Mouse (Mus musculus): Measurements from ENCODE around the gene Itpr2. TPM values are rescaled to one million over a fixed set of nuclear protein-coding genes. Genes with fewer than 3 reads are reported as not detected.

The Itpr2 gene
- polyA plus RNA-seq, 1 experiment from 2014 or later = 5.3 TPM

DNA sequence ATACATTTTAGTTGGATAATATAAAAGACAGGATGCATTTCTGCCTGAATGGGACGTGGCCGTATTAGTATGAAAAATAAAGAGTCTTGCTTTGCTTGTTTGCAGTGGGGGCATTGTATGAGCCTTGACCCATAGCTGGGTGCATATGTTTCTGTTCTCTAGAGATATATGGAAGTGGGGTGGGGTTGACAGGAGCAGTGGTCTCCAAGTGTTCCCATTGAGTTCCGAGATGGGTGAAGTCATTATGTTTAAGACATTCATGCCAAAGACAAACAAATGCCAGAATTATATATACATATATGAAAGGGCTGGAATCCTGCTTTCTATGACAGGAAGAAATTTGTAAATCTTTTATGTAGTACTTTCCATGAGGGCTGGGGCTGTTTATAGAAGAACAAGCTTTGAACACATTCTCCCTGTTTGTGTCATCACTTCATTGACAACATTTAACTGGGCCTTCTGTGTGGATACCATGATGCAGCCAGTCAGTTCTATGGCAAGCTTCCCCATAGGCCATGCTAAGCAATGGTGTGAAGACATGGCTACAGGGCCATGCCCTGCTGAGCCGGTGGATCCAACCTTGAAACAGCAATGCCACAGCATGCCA is 327.3 kb downstream of the Itpr2 start:
- H3K27ac ChIP-seq (ENCODE audit: low read depth, low read length) = no peak overlapping the region
- no peaks in the 10 kb centered on the region for H3K4me1 ChIP-seq (replicated peaks; ENCODE audit: control insufficient read depth, insufficient read depth, low read length)
- H3K9me3 ChIP-seq (ENCODE audit: control insufficient read depth, low read length) = no peaks in the 10 kb centered on the region
- H3K9ac ChIP-seq (ENCODE audit: low read depth, low read length) = no peak overlapping the region
- H3K4me3 ChIP-seq (ENCODE audit: low read depth, low read length) = no peak overlapping the region
- DNase-seq (ENCODE audit: low spot score) = no peak
- H3K27me3 ChIP-seq (replicated peaks; ENCODE audit: control insufficient read depth, insufficient read depth, low read length) = no peaks in the 10 kb centered on the region
- WGBS = 89% methylated on average over 4 of the region's 4 CpGs
- no peaks in the 10 kb centered on the region for H3K36me3 ChIP-seq (ENCODE audit: control insufficient read depth, insufficient read depth, low read length)
- no peak for ATAC-seq (replicated peaks; ENCODE audit: low FRiP score)
- H3K4me2 ChIP-seq = no peak overlapping the region

DNA sequence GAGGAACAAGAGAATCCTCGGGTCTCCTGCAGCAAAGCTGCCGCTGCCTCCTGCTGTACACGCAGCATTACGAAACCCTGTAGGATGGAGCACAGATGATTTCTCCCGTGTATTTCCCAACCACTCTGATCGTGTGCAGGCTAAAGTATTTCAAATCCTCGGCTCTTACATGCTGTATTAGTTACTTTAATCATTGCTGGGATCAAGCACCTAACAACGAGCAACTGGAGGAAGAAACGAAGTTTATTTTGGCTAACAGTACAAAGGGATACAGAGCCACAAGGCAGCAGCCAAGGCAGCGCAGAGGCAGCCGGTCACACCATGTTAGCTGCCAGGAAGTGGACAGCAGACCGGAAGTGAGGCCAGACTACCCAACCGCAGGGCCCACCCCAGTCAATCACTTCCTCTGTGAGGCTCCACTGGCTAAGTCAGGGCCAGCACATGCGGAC is 331.4 kb downstream of the Itpr2 start:
- no peak; the same call in 1 of the 2 replicates for ATAC-seq (replicated peaks; ENCODE audit: low FRiP score)
- no peaks in the 10 kb centered on the region for H3K9me3 ChIP-seq (ENCODE audit: control insufficient read depth, low read length)
- no peaks in the 10 kb centered on the region for H3K27me3 ChIP-seq (replicated peaks; ENCODE audit: control insufficient read depth, insufficient read depth, low read length)
- no peak overlapping the region for H3K9ac ChIP-seq (ENCODE audit: low read depth, low read length)
- H3K4me2 ChIP-seq = peak overlapping the region; percentile 22
- H3K36me3 ChIP-seq (ENCODE audit: control insufficient read depth, insufficient read depth, low read length) = no peaks in the 10 kb centered on the region
- H3K27ac ChIP-seq (ENCODE audit: low read depth, low read length) = no peak overlapping the region
- H3K4me1 ChIP-seq (replicated peaks; ENCODE audit: control insufficient read depth, insufficient read depth, low read length) = no peaks in the 10 kb centered on the region
- DNase-seq (ENCODE audit: low spot score) = no peak
- WGBS = 48% methylated on average over 14 of the region's 14 CpGs
- no peak overlapping the region for H3K4me3 ChIP-seq (ENCODE audit: low read depth, low read length)

DNA sequence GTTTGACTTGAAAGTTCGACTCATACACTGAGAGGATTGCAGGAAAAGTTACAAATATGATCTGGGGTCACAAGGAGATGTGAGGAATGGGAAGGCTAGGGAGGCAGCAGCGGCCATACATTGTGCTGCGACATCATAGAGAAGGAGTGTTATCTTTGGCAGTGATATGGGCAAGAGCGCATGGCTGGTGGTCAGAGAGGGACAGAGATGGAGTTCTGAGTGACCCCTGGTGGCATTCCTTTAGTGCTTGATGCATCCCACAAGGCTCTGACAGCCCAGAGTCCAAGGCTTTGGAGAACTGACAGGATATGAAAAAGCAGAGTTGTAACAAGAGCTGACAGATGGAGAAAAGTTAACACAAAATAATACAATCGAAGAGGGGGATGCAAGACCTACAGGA is 334.8 kb downstream of the Itpr2 start:
- Histone ChIP-seq H3K4me3 (ENCODE audit: low read depth, low read length) (no peak overlapping the region), H3K9me3 (ENCODE audit: control insufficient read depth, low read length) (no peaks in the 10 kb centered on the region), H3K4me2 (no peak overlapping the region), H3K27ac (ENCODE audit: low read depth, low read length) (no peak overlapping the region), H3K4me1 (replicated peaks; ENCODE audit: control insufficient read depth, insufficient read depth, low read length) (no peaks in the 10 kb centered on the region), H3K36me3 (ENCODE audit: control insufficient read depth, insufficient read depth, low read length) (no peaks in the 10 kb centered on the region), H3K27me3 (replicated peaks; ENCODE audit: control insufficient read depth, insufficient read depth, low read length) (no peaks in the 10 kb centered on the region), H3K9ac (ENCODE audit: low read depth, low read length) (no peak overlapping the region)
- no peak for DNase-seq (ENCODE audit: low spot score)
- WGBS = 66% methylated on average over 5 of the region's 5 CpGs
- ATAC-seq (replicated peaks; ENCODE audit: low FRiP score) = no peak

DNA sequence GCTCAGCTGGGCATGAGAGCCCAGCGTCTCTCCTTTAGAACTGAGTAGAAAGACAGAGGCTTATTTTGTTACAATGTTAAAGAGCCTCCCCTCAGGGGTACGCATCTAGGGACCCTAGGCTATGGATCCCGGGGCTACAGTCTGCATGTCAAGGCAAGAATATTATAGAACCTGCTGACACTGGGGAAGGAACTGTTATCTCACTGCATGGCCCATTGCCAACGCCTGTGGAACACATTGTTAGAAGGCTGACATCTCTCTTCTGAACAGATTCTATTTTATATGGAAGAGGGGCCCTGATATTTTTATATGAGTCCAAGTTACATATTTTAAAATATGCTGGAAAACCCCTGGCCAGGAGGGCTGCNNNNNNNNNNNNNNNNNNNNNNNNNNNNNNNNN is 342.4 kb downstream of the Itpr2 start:
- Histone ChIP-seq H3K27me3 (replicated peaks; ENCODE audit: control insufficient read depth, insufficient read depth, low read length) (no peaks in the 10 kb centered on the region), H3K9me3 (ENCODE audit: control insufficient read depth, low read length) (no peaks in the 10 kb centered on the region), H3K4me2 (no peak overlapping the region), H3K27ac (ENCODE audit: low read depth, low read length) (no peak overlapping the region), H3K9ac (ENCODE audit: low read depth, low read length) (no peak overlapping the region), H3K36me3 (ENCODE audit: control insufficient read depth, insufficient read depth, low read length) (no peaks in the 10 kb centered on the region), H3K4me3 (ENCODE audit: low read depth, low read length) (no peak overlapping the region), H3K4me1 (replicated peaks; ENCODE audit: control insufficient read depth, insufficient read depth, low read length) (no peaks in the 10 kb centered on the region)
- ATAC-seq (replicated peaks; ENCODE audit: low FRiP score) = no peak
- no peak for DNase-seq (ENCODE audit: low spot score)
- WGBS = 72% methylated on average over 4 of the region's 4 CpGs

DNA sequence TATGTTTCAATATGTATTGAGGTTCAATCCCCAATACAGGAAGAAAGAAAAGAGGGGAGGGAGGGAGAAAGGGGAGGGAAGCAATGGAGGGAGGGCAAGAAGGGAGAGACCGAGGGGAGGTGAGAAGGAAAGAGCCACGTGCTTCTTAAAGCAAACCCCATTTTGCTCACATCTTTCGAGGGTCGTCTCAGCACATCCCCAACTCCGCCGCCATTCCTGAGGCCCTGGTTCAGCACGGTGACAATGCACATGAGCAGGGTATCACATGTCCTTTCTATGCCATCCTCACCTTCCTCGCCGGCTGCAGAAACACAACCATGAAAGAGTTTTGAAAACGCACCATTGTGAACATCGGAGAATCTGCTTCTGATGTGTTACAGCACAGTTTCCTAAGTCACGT is 343.3 kb downstream of the Itpr2 start:
- ATAC-seq (replicated peaks; ENCODE audit: low FRiP score) (no peak), DNase-seq (ENCODE audit: low spot score) (no peak)
- Histone ChIP-seq H3K36me3 (ENCODE audit: control insufficient read depth, insufficient read depth, low read length) (no peaks in the 10 kb centered on the region), H3K4me2 (no peak overlapping the region), H3K4me3 (ENCODE audit: low read depth, low read length) (no peak overlapping the region), H3K4me1 (replicated peaks; ENCODE audit: control insufficient read depth, insufficient read depth, low read length) (no peaks in the 10 kb centered on the region), H3K27me3 (replicated peaks; ENCODE audit: control insufficient read depth, insufficient read depth, low read length) (no peaks in the 10 kb centered on the region), H3K9ac (ENCODE audit: low read depth, low read length) (no peak overlapping the region), H3K9me3 (ENCODE audit: control insufficient read depth, low read length) (no peaks in the 10 kb centered on the region), H3K27ac (ENCODE audit: low read depth, low read length) (no peak overlapping the region)
- 87% methylated on average over 12 of the region's 12 CpGs for WGBS

DNA sequence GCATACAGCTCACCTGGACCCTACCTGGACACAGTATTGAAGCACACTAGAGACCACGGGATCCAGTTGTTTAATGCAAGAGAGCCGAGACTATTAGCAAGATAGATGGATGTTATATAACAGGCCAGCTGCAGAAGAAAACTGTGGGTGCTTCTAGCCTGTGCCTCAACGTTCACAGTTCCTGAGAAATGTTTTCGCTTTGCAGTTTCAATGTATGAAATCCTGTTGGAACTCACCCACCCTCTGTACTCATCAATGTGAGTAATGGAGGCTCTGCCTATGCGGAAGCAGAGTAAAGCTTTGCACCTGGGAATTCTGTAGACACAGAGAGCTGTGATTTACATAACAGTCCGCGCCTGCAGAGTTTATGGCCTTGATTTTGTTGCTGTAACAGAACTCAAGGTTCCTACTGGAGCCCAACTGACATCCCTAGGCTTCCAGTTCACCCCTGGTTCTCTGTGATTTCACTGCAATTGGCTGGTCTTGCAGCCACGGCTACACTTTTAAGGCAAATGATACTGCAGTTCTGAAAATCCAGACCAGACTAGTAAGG is 344.0 kb downstream of the Itpr2 start:
- ATAC-seq (replicated peaks; ENCODE audit: low FRiP score) = no peak
- Histone ChIP-seq H3K27ac (ENCODE audit: low read depth, low read length) (no peak overlapping the region), H3K4me1 (replicated peaks; ENCODE audit: control insufficient read depth, insufficient read depth, low read length) (no peaks in the 10 kb centered on the region), H3K27me3 (replicated peaks; ENCODE audit: control insufficient read depth, insufficient read depth, low read length) (no peaks in the 10 kb centered on the region), H3K36me3 (ENCODE audit: control insufficient read depth, insufficient read depth, low read length) (no peaks in the 10 kb centered on the region), H3K4me3 (ENCODE audit: low read depth, low read length) (no peak overlapping the region), H3K9ac (ENCODE audit: low read depth, low read length) (no peak overlapping the region), H3K4me2 (no peak overlapping the region), H3K9me3 (ENCODE audit: control insufficient read depth, low read length) (no peaks in the 10 kb centered on the region)
- WGBS = 86% methylated on average over 8 of the region's 8 CpGs
- no peak for DNase-seq (ENCODE audit: low spot score)

DNA sequence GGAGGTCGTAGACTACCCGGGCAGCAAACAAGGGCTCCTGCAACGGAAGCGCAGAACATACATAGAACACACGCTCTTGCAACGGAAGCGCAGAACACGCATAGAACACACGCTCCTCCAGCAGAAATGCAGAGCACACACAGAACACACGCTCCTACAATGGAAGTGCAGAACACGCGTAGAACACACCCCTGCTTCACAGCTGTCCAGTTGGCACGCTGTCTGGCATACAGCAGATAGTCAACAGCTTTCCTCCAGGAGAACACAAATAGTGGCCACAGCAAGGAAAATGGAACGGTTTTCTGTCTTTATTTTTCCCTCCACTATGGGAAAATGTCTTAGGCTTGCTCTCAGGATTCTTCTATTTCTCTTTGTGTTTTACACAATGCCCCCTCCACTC is 344.9 kb downstream of the Itpr2 start:
- WGBS = 94% methylated on average over 14 of the region's 14 CpGs
- no peaks in the 10 kb centered on the region for H3K4me1 ChIP-seq (replicated peaks; ENCODE audit: control insufficient read depth, insufficient read depth, low read length)
- DNase-seq (ENCODE audit: low spot score) = no peak
- no peaks in the 10 kb centered on the region for H3K9me3 ChIP-seq (ENCODE audit: control insufficient read depth, low read length)
- H3K27me3 ChIP-seq (replicated peaks; ENCODE audit: control insufficient read depth, insufficient read depth, low read length) = no peaks in the 10 kb centered on the region
- no peaks in the 10 kb centered on the region for H3K36me3 ChIP-seq (ENCODE audit: control insufficient read depth, insufficient read depth, low read length)
- H3K27ac ChIP-seq (ENCODE audit: low read depth, low read length) = no peak overlapping the region
- ATAC-seq (replicated peaks; ENCODE audit: low FRiP score) = no peak
- no peak overlapping the region for H3K4me2 ChIP-seq
- no peak overlapping the region for H3K4me3 ChIP-seq (ENCODE audit: low read depth, low read length)
- H3K9ac ChIP-seq (ENCODE audit: low read depth, low read length) = no peak overlapping the region

DNA sequence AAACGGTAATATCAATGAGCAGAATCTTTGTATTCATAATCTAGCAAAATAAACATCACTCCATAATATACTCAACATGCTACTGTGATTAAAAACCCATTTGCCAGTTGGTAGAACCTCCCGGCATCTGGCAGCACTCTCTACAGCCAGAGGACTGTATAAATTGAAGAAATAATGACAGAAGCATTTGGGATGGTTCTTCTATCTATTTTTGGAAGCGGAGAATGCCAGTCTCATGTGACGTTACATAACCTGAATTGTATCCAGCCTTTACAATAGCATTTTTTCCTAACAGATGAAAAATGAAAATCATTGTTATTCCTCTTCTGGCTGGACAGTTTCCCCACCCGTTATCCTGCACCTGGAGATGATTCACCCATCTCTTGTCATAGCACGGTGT is 345.5 kb downstream of the Itpr2 start:
- DNase-seq (ENCODE audit: low spot score) = no peak
- no peak overlapping the region for H3K4me3 ChIP-seq (ENCODE audit: low read depth, low read length)
- no peak overlapping the region for H3K27ac ChIP-seq (ENCODE audit: low read depth, low read length)
- WGBS = 80% methylated on average over 6 of the region's 6 CpGs
- H3K4me1 ChIP-seq (replicated peaks; ENCODE audit: control insufficient read depth, insufficient read depth, low read length) = no peaks in the 10 kb centered on the region
- no peaks in the 10 kb centered on the region for H3K9me3 ChIP-seq (ENCODE audit: control insufficient read depth, low read length)
- H3K9ac ChIP-seq (ENCODE audit: low read depth, low read length) = no peak overlapping the region
- no peaks in the 10 kb centered on the region for H3K36me3 ChIP-seq (ENCODE audit: control insufficient read depth, insufficient read depth, low read length)
- no peak overlapping the region for H3K4me2 ChIP-seq
- no peaks in the 10 kb centered on the region for H3K27me3 ChIP-seq (replicated peaks; ENCODE audit: control insufficient read depth, insufficient read depth, low read length)
- no peak for ATAC-seq (replicated peaks; ENCODE audit: low FRiP score)

DNA sequence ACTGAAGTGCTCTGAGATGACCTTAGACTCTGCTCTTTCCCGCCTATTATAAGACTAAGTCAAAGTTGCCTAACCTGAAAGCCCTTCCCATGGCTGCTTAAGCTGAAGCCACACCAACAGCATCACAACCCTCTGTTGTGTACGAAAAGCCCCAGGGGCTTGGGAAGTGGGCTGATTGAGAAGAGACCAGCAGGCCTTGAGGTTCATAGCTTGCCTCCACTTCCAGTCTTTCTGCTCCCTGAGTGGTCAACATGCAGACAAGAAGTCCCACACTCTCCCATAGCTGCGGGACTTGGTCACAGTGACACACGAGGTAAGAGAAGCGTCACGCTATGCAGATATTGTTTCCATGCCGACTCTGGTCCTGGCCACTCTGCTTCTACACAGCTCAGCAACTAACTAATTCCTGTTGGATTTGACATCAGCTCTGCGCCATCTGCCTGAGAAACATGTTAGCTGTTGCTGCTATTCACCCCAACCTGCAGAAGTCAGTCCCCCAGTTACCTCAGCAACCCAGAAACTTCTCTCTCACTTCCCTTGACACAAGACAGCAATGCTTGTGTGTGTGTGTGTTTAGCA is 346.8 kb downstream of the Itpr2 start:
- ATAC-seq (replicated peaks; ENCODE audit: low FRiP score) (no peak), DNase-seq (ENCODE audit: low spot score) (no peak)
- no peaks in the 10 kb centered on the region for H3K36me3 ChIP-seq (ENCODE audit: control insufficient read depth, insufficient read depth, low read length)
- no peak overlapping the region for H3K9ac ChIP-seq (ENCODE audit: low read depth, low read length)
- no peak overlapping the region for H3K4me2 ChIP-seq
- no peaks in the 10 kb centered on the region for H3K27me3 ChIP-seq (replicated peaks; ENCODE audit: control insufficient read depth, insufficient read depth, low read length)
- H3K9me3 ChIP-seq (ENCODE audit: control insufficient read depth, low read length) = no peaks in the 10 kb centered on the region
- H3K4me3 ChIP-seq (ENCODE audit: low read depth, low read length) = no peak overlapping the region
- 82% methylated on average over 8 of the region's 8 CpGs for WGBS
- no peak overlapping the region for H3K27ac ChIP-seq (ENCODE audit: low read depth, low read length)
- H3K4me1 ChIP-seq (replicated peaks; ENCODE audit: control insufficient read depth, insufficient read depth, low read length) = no peaks in the 10 kb centered on the region
